Mouse (Mus musculus): ENCODE data around the gene Htr2c.

Htr2c gene

DNA sequence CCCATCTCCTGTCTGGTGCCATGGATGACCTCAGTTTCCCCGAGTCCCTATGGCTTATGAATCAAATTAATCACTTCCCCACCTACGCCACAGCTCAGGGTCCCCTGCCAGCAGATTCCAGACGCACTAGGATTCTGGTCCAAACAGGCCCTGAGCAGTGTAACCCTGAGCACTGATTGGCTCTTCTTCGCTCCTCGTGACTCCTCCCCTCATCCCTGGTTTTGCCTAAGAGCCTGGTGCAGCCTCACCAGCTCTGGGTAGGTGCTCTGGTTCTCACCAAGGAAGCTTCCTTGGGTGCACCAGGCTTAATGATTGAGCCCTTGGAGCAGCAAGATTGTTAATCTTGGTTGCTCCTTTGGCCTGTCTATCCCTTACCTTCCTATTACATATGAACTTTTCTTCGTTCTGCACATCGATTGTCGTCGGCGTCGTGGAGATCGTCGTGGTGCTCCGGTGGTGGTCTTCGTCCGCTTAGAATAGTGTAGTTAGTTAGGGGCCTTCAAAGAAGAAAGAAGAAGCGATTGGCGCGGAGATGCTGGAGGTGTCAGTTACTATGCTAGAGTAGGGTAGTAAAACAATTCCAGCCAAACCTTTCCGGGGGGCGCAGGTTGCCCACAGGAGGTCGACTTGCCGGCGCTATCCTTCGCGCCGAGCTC lies at the start of gene Htr2c:
Htr2c (plus strand) TSS at position 256 of the 656 bp plus-strand sequence.
- no peak for DNase-seq

DNA sequence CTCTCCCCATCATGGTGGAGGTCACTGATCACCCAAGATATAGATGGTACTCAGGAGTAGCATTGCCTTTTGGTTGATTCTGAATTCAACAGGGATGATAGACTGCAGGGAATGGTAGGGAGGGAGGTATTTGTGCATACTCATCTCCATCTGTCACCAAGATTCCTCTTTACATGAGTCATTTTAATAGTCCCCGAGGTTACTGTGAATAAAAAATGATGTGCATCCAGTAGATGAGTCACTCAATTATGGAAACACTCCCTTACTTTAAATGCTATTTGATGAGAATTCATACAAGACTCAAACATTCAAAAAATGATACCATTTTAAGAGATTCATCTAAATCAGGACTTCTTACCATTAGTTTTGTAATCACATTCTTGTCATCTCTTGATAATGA lies 34.1 kb upstream of the Htr2c start:
- no peak for DNase-seq

DNA sequence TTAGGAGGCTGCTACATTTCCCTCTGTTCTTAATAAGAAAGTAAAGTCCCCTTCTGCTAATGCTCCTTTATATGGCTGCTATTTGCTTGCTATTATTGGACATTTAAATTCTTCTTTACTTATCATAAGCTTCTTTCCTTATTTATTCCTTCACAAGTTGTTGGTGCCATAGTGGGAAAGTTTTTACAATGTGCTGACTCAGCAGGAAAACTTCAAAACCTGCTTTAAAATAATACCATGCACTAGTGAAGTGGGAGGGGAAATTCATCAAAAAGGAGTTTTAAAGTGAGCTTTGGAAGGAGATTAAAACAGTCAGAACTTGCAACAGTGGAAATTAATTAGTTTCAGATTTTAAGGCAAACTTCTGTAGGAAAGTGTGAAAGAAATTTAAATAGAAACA lies 26.0 kb upstream of the Htr2c start:
- DNase-seq = no peak

DNA sequence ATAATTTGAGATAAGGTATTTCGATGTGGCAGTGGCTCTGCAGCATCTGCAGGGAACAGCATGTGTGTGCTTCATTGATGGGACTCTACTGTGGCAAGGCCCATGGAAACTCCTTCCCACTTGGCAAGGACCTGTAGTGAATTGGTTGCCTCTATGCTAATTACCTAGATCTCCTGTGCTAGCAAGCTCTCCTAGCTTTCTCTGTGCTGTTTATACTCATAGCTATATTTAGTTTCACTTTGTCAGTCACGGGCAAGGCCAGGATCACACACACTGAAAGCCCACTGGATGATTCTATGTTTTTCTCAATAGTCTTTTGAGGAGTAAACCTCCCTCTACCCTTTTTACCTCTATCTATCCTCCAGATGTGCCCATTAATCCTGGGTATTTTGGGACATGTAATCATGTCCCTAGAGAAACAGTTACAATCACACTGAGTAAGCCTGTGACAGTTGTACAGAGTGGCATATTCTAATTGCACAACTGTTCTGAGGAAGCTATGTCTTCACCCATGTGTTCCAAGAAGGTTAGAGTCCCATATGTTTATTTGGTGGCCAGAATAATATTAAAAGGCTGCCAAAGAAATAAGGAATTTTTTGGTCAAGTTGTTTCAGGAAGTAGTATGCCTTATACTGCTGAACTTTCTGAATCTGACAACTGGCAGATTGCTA lies 16.0 kb upstream of the Htr2c start:
- DNase-seq = no peak

DNA sequence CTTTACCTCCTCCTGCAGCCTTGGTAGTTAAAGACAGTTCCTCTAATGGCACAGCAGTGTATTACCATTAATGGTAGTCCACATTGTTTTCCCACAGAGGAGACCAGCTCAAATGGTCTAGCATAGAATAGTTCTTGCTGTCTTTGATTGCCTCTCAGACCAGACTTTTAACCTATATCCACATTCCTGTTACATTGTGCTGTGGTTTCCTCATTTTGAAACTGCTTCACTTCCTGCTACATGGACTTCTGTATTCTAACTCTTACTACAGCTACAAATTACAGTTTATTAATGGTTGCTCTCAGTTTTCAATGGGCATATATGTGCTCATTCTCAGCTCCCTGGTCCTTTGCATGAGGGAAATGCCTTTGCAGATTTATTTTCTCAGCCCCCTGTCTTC lies 15.3 kb upstream of the Htr2c start:
- DNase-seq = no peak

DNA sequence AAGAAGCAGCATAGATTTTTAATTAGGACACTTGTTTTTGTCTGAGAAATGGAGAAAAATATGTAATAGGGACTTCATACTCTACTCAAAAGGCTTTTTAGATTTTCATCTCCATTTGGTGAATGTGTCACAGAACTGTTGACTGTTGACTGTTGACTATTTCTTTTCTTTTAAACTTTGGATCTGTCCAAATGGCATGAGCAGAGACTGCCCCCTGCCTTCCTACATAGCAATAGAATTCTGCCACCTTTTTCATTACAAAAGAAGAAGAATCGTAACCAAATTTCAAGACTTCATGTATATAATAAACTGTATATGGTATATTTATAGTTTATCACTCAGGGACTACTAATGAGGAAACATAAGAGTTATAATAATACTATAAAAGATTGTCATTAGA lies 3.7 kb upstream of the Htr2c start:
- no peak for DNase-seq

DNA sequence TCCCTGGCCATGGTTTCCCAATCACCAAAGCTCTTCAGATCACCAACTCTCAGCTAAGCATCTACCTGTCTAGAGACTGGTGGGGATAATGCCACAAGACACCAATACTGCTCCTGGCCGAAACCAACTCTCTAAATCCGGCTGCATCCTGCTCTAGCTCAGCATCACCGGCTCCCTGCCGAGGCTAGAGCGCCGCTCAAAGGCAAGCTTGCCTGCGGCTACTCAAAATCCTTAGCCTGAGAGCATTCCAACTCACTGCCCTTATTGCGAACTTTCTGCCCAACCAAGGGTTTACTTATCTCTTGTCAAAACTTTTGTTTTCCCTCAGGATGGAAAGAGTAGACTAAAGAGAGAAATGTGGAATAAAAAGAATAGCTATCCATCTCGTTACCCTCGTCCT lies 2.4 kb upstream of the Htr2c start:
- DNase-seq = no peak

DNA sequence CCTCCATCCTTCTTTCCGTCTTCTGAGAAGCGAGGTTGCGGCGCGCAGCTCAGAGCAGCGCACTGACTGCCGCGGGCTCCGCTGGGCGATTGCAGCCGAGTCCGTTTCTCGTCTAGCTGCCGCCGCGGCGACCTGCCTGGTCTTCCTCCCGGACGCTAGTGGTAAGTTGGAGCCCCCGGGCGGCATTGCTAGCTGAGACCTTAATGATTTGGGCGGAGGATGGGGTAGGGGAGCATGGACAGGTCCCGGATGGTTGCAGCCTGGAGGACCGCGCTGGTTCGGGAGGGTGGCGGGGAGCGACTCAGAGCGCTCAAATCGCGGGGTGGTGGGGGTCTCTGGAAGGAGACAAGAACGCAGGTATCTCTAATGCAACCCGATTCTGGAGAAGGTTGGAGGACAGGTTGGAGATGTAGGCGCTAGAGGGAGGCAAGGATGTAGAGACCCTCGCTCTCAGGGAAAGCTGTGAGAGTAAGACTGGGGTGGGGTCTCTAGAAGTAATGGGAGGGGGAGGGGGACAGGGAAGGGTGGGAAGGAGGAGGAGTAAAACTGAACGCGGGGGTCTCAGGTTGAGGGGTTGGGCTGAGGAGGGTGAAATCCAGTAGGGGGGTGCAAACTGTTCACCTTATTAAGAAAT lies 718 bp downstream of the Htr2c start:
- no peak for DNase-seq

DNA sequence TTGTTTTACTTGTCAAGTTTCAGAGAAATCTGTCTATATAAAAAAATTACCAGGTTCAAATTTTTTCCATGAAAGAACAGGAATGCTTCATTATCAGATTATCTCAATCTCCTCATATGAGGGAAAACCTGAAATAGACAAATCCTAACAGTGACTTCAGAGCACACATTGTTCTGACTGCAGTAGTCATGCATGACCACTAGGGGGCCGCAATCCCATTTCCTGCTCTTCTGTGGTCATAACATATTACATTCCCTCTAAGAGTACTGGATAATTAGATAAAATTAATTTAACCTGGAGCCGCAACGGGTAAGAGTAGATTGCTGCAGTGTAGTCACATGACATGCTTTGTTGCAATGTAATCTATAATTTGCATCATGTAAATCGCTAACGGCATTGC lies 17.6 kb downstream of the Htr2c start:
- DNase-seq = no peak

DNA sequence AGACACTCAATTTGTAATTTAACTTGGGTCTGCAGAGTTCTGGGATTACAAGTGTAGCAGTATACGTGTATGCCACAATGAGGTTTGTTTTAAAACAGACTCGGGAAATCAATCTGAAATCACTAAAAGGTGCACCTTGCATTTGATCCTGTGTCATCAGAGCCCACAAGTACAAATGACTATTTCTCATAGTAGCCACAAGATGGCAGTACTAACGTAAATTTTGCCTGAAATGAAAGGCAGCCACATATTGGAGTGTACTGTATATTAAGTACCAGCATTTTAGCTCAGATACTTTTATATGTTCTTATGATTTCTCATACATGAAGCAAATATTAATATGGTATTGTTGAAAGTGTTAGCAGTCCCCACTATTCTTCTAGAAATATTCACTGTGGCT lies 93.4 kb downstream of the Htr2c start:
- DNase-seq = no peak

DNA sequence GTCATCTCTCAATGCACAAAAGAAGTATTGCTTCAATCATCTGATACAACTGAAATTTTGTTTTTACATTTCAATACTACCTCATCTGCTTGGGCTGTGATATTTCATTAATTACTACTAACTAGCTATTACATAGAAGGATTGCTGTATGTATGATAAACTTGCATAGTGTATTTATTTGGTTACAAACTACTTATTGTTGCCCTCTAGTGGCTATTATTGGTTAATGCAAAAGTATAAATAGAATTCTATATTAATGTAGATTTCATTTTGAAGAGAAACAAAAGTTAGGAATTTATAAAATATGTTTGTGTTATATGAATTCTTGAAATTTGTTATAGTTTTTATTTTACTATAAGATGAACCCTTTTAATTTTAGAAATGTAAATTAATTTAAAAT lies 109.3 kb downstream of the Htr2c start:
- no peak for DNase-seq

DNA sequence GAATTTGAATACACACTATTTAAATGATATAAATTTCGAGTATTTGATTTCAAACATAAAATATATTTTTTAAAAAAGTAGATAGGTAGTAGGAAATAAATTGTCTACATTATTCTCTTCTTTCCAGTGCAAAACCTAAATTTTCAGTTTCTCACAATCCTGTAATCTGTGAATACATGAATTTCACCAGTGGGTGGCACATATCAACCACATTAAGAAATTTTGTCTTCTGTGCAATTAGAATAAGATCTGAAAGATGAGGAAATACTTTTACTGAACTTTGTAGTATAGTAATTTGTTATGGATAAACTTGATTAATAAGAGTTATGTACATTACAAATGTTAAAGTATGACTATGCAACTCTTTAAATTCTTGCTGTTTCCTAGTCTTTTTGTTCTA lies 156.8 kb downstream of the Htr2c start:
- peak; percentile 1 for DNase-seq

DNA sequence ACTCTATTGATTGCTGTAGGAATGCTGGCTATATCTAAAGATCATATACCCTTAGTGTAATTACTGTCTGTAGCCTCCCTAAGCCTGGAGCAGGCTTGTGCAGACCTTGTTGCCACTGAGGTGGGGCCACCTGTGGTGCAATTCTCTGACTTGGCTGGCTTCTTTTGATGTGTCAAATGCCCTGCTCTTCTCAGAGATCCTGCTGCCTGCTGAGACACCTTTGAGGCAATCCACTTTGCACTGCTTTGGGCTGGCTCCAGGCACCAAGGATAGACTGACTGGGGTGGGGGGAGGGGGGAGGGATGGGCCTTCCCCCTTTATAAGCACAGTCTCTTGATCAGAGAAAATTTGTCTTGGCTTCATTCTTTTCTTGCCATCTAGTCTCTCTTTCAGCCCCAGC lies 252.9 kb downstream of the Htr2c start:
- DNase-seq = no peak

DNA sequence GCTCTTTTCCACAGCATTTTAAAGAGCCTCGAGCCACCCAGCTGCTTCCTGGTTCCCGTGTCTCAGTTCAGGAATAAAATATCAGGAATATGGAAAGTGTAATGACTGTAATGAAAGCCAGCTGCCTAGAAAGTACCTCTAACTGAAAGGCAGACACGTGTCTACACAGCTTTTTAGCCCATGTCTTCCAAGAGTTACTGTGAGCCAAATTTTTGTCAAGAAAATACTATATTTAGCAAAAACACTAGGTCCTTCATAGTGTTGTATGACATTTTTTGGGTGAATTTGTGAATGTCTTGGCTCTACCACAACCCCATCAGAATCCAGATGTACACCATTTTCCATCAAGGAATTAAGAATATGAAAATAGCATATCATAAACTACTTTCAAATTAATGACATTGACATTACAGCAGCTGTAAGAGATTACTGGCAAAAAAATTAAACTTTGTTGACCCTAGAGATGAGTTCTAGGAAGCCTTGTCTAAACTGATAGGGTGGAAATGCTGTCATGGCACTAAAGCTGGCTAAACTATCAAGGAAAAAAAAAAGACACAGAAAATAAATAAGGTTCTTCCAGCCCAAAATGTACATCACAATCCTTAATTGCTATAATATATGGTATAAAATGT lies 255.2 kb downstream of the Htr2c start:
- no peak for DNase-seq

DNA sequence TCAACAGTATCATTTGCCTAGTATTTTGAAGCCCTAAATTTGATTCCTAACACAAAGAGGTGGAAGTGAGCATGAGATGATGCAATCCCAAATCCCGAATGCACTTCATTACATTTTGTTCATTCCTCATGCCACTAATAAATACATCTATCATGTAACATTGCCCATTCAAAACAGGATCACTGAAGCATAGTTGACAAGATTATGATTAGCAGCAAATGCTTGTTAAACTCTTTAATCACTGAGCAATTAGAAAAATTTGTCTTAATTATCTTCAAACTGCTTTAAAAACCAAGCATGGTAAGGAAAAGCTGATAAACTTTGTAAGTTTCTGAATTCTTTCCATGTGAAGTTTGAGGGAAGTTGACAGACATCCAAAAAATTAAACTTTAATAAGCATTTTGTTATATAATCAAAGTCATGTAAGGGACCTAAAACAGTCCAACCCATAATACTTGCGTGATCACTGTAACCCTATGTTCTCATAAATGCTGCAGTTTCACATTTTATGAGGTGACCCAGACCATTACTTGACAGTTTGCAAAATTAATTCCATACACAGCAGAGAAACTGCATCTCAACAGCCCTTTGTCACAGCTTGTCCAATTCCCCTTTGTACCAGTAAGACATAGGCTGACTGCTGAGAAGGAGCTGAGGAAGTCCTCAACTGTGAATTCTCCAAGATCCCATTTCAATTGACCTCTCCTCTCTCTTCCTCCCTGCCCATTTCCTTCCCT lies 276.7 kb downstream of the Htr2c start:
- no peak for DNase-seq
